Mouse (Mus musculus) spleen, postnatal 14 days (tissue): ENCODE results near the gene Tbx21.

Source experiments
- DNase-seq, 2 experiments: peaks; one replicate each; pipeline ENCODE4 v3.0.0; 2021 to 2022; ENCODE audit warnings: low spot score in 2 of 2

The Tbx21 gene

GRCm38 (mm10) chr11:97131683-97132082, 16.6 kb upstream of the Tbx21 start:
- DNase-seq, result no peak

GRCm38 (mm10) chr11:97130318-97130717, 15.2 kb upstream of the Tbx21 start:
- no peak for DNase-seq

- DNase-seq, result no peak
These were observed 13.8 kb upstream of the Tbx21 start for GRCm38 (mm10) chr11:97128956-97129355.

GRCm38 (mm10) chr11:97127470-97128223, 12.5 kb upstream of the Tbx21 start:
- no peak for DNase-seq

GRCm38 (mm10) chr11:97126645-97127468, 11.7 kb upstream of the Tbx21 start:
- DNase-seq, result peak in 1 of 2 experiments; percentile 57

- no peak for DNase-seq
These were observed 9.3 kb upstream of the Tbx21 start for GRCm38 (mm10) chr11:97124266-97125036.

GRCm38 (mm10) chr11:97123282-97123890, 8.3 kb upstream of the Tbx21 start:
- DNase-seq, result no peak

- DNase-seq, result no peak
These were observed 5.5 kb upstream of the Tbx21 start for GRCm38 (mm10) chr11:97120641-97121040.

GRCm38 (mm10) chr11:97120221-97120620, 5.1 kb upstream of the Tbx21 start:
- DNase-seq, result no peak

GRCm38 (mm10) chr11:97115797-97116196, 666 bp upstream of the Tbx21 start:
- DNase-seq, result no peak

GRCm38 (mm10) chr11:97112519-97113125, 2.5 kb downstream of the Tbx21 start:
- DNase-seq, result no peak

- no peak for DNase-seq
These were observed 6.2 kb downstream of the Tbx21 start for GRCm38 (mm10) chr11:97108976-97109375.

- no peak for DNase-seq
These were observed 11.0 kb downstream of the Tbx21 start for GRCm38 (mm10) chr11:97104091-97104483.

- DNase-seq, result no peak
These were observed 11.7 kb downstream of the Tbx21 start for GRCm38 (mm10) chr11:97103163-97104090.

- peak; percentile 40 to 71 for DNase-seq
These were observed 13.4 kb downstream of the Tbx21 start for GRCm38 (mm10) chr11:97101722-97102121.

- DNase-seq, result no peak
These were observed 16.3 kb downstream of the Tbx21 start for GRCm38 (mm10) chr11:97098791-97099190.

GRCm38 (mm10) chr11:97094600-97094999, 20.5 kb downstream of the Tbx21 start:
- no peak for DNase-seq

- DNase-seq, result no peak
These were observed 28.8 kb downstream of the Tbx21 start for GRCm38 (mm10) chr11:97086365-97086764.

GRCm38 (mm10) chr11:97084821-97085505, 30.2 kb downstream of the Tbx21 start:
- DNase-seq, result no peak
